Mouse (Mus musculus) neural tube, embryonic 15.5 days (tissue): ENCODE data around the gene Eif3j1. TPM values are rescaled to one million over a fixed set of nuclear protein-coding genes. Genes with fewer than 3 reads are reported as not detected.
A peak's percentile ranks its signal among the peaks of the same experiment; 100 is the strongest.
"Not testable (repeated sequence)": the region's sequence is repeated elsewhere in the genome, so short reads cannot be mapped to it uniquely, and the experiment has no call there.

Experiments used
- ATAC-seq: fragments of 200-750 bp; cut with Nextera tagmentation; 2 replicates; pipeline ENCODE4 v1.8.0; 2017; ENCODE audit warnings: mild to moderate bottlenecking, moderate TSS enrichment, moderate library complexity; ENCODE audit not compliant: low FRiP score
- H3K27ac ChIP-seq: fragments of 300-500 bp; sonication (generic); replicated peaks from 2 replicates; pipeline ENCODE4 v1.5.1; 2015; ENCODE audit warnings: mild to moderate bottlenecking, inconsistent platforms
- H3K27me3 ChIP-seq: fragments of 300-500 bp; sonication (generic); replicated peaks from 2 replicates; pipeline ENCODE4 v1.6.1; 2015; ENCODE audit warnings: inconsistent platforms
- H3K36me3 ChIP-seq: fragments of 300-500 bp; sonication (generic); 2 replicates; pipeline ENCODE4 v1.6.1; 2015; ENCODE audit warnings: inconsistent platforms
- H3K4me1 ChIP-seq: fragments of 300-500 bp; sonication (generic); 2 replicates; pipeline ENCODE4 v1.6.1; 2015; ENCODE audit warnings: inconsistent platforms
- H3K4me2 ChIP-seq: fragments of 300-500 bp; sonication (generic); 2 replicates; pipeline ENCODE4 v1.6.1; 2015; ENCODE audit warnings: inconsistent platforms, mild to moderate bottlenecking, moderate library complexity
- H3K4me3 ChIP-seq: fragments of 300-500 bp; sonication (generic); replicated peaks from 2 replicates; pipeline ENCODE4 v1.5.1; 2015; ENCODE audit warnings: mild to moderate bottlenecking, inconsistent platforms
- H3K9ac ChIP-seq: fragments of 300-500 bp; sonication (generic); replicated peaks from 2 replicates; pipeline ENCODE4 v1.6.1; 2015; ENCODE audit warnings: mild to moderate bottlenecking, inconsistent platforms
- H3K9me3 ChIP-seq: fragments of 300-500 bp; sonication (generic); replicated peaks from 2 replicates; pipeline ENCODE4 v1.6.1; 2016; ENCODE audit warnings: inconsistent platforms
- WGBS: fragments of 180-500 bp; shearing (Covaris S2); methylation state at CpG from one replicate; pipeline ENCODE4 v1.1.7; 2015; ENCODE audit warnings: mixed read lengths; 5-methylcytosine and 5-hydroxymethylcytosine counted together
- polyA plus RNA-seq: library from polyadenylated mRNA; unstranded; fragments of >200 nt; fragmentation: Nextera tagmentation; extraction: Ambion mirVana; gene quantifications from 2 replicates; pipeline ENCODE4 v1.2.1, GENCODE M21; 2015

Gene Eif3j1
- polyA plus RNA-seq: 11.1 and 12.3 TPM in 2 replicates

DNA sequence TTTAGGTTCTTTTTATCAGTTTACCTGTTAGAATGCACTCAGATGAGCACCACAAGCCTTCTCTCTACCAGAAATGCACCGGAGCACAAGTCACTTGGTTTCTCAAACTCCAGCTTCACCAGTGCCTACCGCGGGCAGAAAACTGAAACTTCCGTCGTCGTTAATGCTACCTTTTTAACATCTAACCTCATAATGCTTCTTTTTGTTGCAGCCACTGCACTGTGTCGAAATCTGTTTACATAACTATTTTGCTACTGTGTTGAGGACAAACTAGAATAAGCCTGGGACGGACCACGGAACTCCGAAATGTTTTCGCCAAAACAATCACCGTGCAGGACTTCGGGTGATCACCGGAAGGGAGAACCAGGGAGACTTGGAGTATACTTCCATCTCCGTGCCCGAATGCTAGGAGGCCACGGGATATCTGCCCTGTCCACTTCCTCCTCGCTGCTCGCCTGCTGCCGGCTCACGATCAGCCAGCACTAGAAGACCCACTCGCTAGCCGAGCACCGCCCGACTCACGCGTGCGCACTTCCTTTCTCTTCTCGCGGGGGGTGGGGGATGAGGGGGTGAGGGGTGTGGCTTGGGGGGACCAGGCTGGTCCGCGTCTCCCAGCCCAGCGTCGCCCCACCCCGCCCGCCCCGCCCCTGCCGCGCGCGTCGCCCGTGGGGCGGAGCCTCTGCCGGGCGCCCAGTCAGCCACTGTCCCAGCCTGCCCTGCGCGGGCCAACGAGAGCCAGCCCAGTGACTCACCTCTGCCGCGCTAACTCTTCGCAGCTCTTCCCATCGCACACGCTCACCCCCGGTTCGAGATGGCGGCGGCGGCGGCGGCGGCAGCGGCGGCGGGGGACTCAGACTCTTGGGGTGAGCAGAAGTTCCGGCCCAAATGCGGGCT lies at the start of gene Eif3j1:
Gene Eif3j1 (plus strand): TSS at position 685 of the 894 bp plus-strand sequence.
- ATAC-seq: peak; percentile 99
- Histone ChIP-seq H3K9me3 (no peaks in the 10 kb centered on the region), H3K27ac (peak within 1 kb of the TSS; percentile 90), H3K4me1 (peaks cover 20% of the 10 kb centered on the region), H3K27me3 (no peaks in the 10 kb centered on the region), H3K4me2 (peak within 1 kb of the TSS; percentile 74), H3K4me3 (peak within 1 kb of the TSS; percentile 97), H3K9ac (peak within 1 kb of the TSS; percentile 84), H3K36me3 (peaks cover 5% of the 10 kb centered on the region; the same call in 1 of the 2 replicates)
- under 1% methylated on average over 65 of the region's 67 CpGs for WGBS

DNA sequence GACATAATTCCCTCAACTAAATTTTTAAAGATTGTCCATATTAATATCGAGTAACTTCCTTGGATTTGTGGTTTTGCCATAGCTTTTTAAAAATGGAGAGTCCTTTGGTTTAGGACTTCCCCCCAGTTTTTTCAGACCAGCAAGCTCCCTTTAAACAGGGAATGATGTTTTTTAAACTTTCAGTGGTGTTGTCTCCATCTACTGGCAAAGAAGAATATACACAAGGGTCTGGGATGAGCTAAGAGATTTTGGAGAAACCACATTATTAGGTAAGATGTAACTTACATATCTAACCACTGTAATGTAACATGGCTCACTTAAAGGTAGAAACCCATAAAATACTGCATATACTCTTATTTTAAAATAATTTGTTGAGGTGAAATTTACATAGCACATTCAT lies 32.6 kb upstream of the Eif3j1 start:
- Histone ChIP-seq H3K27ac (no peak overlapping the region), H3K4me3 (no peak overlapping the region), H3K4me2 (no peak overlapping the region), H3K36me3 (peaks cover 22% of the 10 kb centered on the region), H3K9me3 (no peaks in the 10 kb centered on the region), H3K27me3 (no peaks in the 10 kb centered on the region), H3K9ac (no peak overlapping the region), H3K4me1 (no peaks in the 10 kb centered on the region)
- ATAC-seq: no peak
- 88% methylated on average over 1 of the region's 1 CpGs for WGBS

DNA sequence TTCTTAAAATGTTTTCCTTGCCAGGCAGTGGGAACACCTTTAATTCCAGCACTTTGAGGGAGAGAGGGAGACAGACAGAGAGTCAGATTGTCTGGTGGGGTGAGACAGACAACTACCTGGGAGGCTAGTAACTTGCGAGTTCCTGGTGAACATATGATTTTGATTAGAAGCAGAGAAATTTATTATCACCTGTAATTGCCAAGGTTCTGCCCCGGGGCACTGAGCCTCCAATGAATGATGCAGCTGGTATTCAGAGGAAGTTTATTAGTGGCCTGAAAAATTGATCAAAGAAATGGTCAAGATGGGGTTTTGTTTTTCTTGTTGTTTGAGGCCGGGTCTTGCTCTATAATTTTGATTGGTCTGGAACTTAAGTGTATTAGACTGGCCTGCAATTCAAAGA lies 19.5 kb upstream of the Eif3j1 start:
- WGBS: 93% methylated on average over 3 of the region's 3 CpGs
- no peak overlapping the region for H3K4me3 ChIP-seq
- H3K27me3 ChIP-seq: no peaks in the 10 kb centered on the region
- no peak overlapping the region for H3K27ac ChIP-seq
- no peak overlapping the region for H3K9ac ChIP-seq
- no peak overlapping the region for H3K4me2 ChIP-seq
- no peaks in the 10 kb centered on the region for H3K4me1 ChIP-seq
- no peak for ATAC-seq
- H3K36me3 ChIP-seq: peaks cover 18% of the 10 kb centered on the region
- H3K9me3 ChIP-seq: no peaks in the 10 kb centered on the region

DNA sequence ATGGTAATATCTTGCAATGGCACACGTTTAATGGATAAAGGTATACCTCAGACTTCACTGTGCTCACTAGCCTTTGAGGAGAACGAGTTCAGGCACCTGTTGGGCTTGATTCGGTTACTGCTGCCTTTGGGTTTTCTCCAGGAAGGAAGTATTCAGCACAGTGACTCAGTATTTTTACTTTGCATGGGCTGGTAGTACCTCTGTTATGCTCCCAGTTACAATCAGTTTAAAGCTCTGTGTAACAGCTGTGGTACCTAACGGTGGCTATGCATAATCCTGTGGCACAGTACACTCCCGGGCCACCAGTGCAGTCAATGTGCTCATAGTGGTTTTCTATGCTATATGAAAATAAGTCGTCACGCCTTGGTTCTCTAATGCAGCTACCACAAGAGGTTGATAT lies 16.9 kb upstream of the Eif3j1 start:
- no peaks in the 10 kb centered on the region for H3K4me1 ChIP-seq
- no peak overlapping the region for H3K4me3 ChIP-seq
- no peaks in the 10 kb centered on the region for H3K9me3 ChIP-seq
- H3K4me2 ChIP-seq: no peak overlapping the region
- H3K36me3 ChIP-seq: peaks cover 12% of the 10 kb centered on the region
- H3K27me3 ChIP-seq: no peaks in the 10 kb centered on the region
- 93% methylated on average over 7 of the region's 7 CpGs for WGBS
- no peak overlapping the region for H3K9ac ChIP-seq
- ATAC-seq: no peak
- no peak overlapping the region for H3K27ac ChIP-seq

DNA sequence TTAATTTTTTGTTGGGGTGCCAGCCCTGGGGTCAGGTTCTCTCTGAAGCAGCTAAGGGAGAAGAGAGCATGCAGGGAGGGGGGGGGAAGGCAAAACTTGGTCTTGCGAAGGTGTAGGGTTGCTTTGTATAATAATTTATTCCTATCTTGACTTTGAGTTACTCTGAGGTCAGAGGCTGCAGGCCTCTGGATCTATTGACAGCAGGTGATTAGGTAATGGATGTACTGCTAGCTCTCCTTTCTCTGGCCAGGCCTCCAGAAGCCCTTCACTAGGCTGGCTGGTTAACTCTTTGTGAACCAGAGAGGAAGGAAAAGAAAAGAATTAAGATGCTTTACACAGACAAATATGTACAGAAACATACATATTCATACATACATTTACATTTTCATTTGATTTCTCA lies 9.6 kb upstream of the Eif3j1 start:
- Histone ChIP-seq H3K4me1 (no peaks in the 10 kb centered on the region), H3K36me3 (no peaks in the 10 kb centered on the region), H3K9ac (no peak overlapping the region), H3K4me2 (no peak overlapping the region), H3K27ac (no peak overlapping the region), H3K27me3 (no peaks in the 10 kb centered on the region), H3K9me3 (no peaks in the 10 kb centered on the region), H3K4me3 (no peak overlapping the region)
- ATAC-seq: no peak
- 70% methylated on average over 1 of the region's 1 CpGs for WGBS

DNA sequence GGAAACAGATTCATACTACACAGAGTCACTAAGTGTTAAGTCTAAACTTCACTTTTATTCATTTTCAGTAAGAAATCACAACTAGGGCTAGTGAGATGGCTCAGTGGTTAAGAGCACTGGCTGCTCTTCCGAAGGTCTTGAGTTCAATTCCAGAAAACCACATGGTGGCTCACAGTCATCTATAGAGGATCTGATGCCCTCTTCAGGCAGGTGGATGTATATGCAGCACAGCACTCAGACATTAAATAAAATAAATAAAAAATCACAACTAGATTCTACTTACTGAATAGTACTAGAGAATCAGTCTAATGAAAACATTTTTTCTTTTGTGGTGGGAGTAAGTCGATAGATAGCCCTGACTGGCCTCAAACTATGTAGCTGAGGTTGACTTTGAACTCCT lies 6.1 kb upstream of the Eif3j1 start:
- no peak for ATAC-seq
- Histone ChIP-seq H3K9ac (no peak overlapping the region), H3K27ac (no peak overlapping the region), H3K27me3 (no peaks in the 10 kb centered on the region), H3K4me2 (no peak overlapping the region), H3K4me1 (no peaks in the 10 kb centered on the region), H3K9me3 (no peaks in the 10 kb centered on the region), H3K36me3 (no peaks in the 10 kb centered on the region), H3K4me3 (no peak overlapping the region)
- WGBS: 82% methylated on average over 2 of the region's 2 CpGs

DNA sequence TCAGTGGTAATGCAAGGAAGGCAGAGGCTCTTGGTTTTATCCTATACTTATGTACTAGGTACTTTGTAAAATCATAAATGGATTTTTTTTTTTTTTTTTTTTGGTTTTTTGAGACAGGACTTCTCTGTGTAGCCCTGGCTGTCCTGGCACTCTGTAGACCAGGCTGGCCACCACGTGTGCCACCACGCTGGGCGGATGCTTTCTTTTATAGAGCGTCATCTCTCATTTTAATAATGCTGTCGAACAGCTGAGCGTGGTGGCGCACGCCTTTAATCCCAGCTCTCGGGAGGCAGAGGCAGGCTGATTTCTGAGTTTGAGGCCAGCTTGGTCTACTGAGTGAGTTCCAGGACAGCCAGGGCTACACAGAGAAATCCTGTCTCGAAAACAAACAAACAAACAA lies 1.3 kb upstream of the Eif3j1 start:
- H3K4me1 ChIP-seq: peaks cover 20% of the 10 kb centered on the region
- H3K9ac ChIP-seq, H3K36me3 ChIP-seq, H3K27ac ChIP-seq, ATAC-seq, H3K27me3 ChIP-seq, H3K4me2 ChIP-seq, H3K9me3 ChIP-seq, H3K4me3 ChIP-seq: not testable (repeated sequence)
- 92% methylated on average over 10 of the region's 10 CpGs for WGBS

DNA sequence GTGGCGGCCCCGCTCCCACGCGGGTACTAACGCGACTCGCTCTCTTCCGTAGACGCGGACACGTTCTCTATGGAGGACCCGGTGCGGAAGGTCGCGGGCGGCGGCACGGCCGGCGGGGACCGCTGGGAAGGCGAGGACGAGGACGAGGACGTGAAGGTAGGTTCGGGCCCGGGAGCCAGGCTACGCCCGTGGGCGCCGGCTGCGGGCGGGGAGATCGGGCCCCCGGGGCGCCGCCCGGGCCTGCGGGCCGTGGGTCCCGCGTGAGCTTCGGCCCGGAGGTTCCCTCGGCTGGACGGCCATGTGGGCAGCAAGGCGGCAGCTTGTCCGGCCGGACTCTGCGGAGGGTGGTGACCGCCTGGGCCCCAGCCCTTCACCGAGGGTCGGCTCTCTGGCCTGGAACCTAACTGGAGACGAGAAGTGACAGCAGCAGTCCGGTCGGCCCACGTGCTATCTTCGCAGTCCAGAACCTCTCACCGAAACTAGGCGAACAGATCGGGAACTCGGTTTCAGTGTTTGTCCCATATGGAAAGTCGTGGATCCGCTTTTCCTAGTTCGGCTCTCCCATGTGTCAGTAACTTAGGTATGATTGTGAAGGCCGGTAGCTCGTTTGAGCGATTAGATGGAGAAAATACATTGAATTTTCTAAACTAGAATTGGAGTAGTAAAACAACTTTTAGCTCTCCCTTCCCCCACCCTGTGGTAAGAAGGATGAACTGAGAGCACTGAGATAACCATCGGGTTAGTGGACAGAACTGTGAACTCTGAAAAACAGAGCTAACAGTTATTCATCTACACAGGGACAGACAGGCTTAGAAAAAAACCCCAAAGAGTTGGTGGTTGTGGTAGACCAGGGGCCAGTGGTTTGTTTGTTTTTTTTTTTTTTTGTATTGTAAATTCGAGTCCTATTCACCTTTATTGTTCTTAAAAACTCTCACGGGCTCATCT lies 682 bp downstream of the Eif3j1 start:
- under 1% methylated on average over 64 of the region's 71 CpGs for WGBS

DNA sequence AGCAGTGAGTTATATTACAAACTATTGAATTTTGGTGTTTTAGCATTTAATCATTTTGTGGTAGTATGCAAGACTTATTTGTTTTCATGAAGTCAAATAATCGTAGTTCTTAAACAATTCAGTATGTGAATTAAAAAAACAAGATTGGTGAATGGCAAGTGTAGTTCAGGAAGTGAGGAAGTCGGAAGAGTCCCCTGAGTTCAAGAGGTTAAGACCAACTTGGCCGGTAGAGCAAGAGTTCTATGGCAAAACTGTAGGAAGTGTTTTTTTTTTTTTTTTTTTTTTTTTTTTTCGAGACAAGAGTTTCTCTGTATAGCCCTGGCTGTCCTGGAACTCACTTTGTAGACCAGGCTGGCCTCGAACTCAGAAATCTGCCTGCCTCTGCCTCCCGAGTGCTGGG lies 3.6 kb downstream of the Eif3j1 start:
- Histone ChIP-seq H3K36me3 (peaks cover 9% of the 10 kb centered on the region; the same call in 1 of the 2 replicates), H3K4me2 (no peak overlapping the region)
- WGBS: 86% methylated on average over 6 of the region's 6 CpGs

More for the DNA sequence above, 682 bp downstream of the Eif3j1 start:
- ATAC-seq: peak; percentile 70
- H3K4me2 ChIP-seq: peak overlapping the region; percentile 74
- peak overlapping the region; percentile 90 for H3K27ac ChIP-seq
- peak overlapping the region; percentile 84 for H3K9ac ChIP-seq
- H3K4me1 ChIP-seq: peaks cover 20% of the 10 kb centered on the region
- H3K9me3 ChIP-seq: no peaks in the 10 kb centered on the region
- no peaks in the 10 kb centered on the region for H3K27me3 ChIP-seq
- peak overlapping the region; percentile 97 for H3K4me3 ChIP-seq
- H3K36me3 ChIP-seq: peaks cover 7% of the 10 kb centered on the region; the same call in 1 of the 2 replicates

DNA sequence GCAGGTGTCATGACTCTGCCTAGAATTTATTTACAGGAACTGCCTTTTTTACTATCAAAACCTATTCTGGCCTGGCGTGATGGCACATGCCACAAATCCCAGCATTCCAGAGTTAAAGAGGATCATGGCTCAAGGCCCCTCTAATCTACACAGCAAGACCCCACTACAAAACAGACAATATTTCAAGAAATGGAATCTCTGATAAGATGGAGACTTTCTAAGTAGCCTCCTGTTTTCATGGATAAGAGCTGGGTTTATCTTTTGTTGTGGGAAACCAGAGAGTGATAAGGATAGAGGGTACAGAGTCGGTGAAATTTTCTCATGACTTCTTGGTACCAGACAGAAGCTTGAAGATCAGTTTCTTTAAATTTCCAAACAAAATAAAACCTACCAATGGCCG lies 7.7 kb downstream of the Eif3j1 start:
- H3K9me3 ChIP-seq: no peaks in the 10 kb centered on the region
- H3K9ac ChIP-seq: no peak overlapping the region
- H3K27me3 ChIP-seq: no peaks in the 10 kb centered on the region
- no peak overlapping the region for H3K4me2 ChIP-seq
- H3K27ac ChIP-seq: no peak overlapping the region
- WGBS: 98% methylated on average over 3 of the region's 3 CpGs
- no peaks in the 10 kb centered on the region for H3K4me1 ChIP-seq
- no peak for ATAC-seq
- H3K36me3 ChIP-seq: peaks cover 11% of the 10 kb centered on the region; the same call in 1 of the 2 replicates
- no peak overlapping the region for H3K4me3 ChIP-seq

More for the DNA sequence above, 3.6 kb downstream of the Eif3j1 start:
- no peaks in the 10 kb centered on the region for H3K9me3 ChIP-seq
- no peaks in the 10 kb centered on the region for H3K27me3 ChIP-seq
- H3K27ac ChIP-seq: no peak overlapping the region
- H3K4me1 ChIP-seq: peaks cover 20% of the 10 kb centered on the region
- no peak for ATAC-seq
- no peak overlapping the region for H3K9ac ChIP-seq
- H3K4me3 ChIP-seq: no peak overlapping the region

DNA sequence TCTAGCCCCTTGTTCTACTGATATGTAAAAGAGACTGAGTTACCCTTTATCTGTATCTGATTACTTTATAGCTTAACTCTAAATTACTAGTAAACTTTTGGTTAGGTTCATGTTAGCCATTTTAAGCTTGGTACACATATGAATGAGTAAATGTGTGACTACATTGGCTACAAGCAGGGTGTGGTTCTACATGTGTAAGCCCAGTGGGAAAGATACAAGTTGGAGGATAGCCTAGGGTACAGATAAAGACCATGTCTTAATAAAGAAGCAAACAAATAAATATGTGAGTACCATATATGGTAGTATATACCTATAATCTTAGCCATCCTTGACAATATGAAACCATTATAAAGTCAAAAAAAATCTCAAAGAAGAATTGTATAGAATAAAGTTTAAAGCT lies 15.6 kb downstream of the Eif3j1 start:
- ATAC-seq: no peak
- H3K4me3 ChIP-seq: no peak overlapping the region
- H3K4me2 ChIP-seq: no peak overlapping the region
- no peak overlapping the region for H3K9ac ChIP-seq
- no peaks in the 10 kb centered on the region for H3K4me1 ChIP-seq
- H3K27me3 ChIP-seq: no peaks in the 10 kb centered on the region
- no peak overlapping the region for H3K27ac ChIP-seq
- no peaks in the 10 kb centered on the region for H3K9me3 ChIP-seq
- peaks cover 22% of the 10 kb centered on the region for H3K36me3 ChIP-seq
